Mouse (Mus musculus): Measurements from ENCODE around the gene C1s2.

GRCm38 (mm10) chr6:124582231-124582630 is 53.7 kb downstream of the C1s2 start:
- TF ChIP-seq CTCF (conservative IDR thresholded peaks at IDR 0.05 in 1 of 2, IDR thresholded peaks at IDR 0.05 in 1 of 2; ENCODE audit: low read depth in 2 of 2, low read length in 2 of 2) = no peak
- TF ChIP-seq POLR2A (IDR thresholded peaks at IDR 0.05; ENCODE audit: low read depth, low read length) = no peak
- no peak for TF ChIP-seq GABPA (IDR thresholded peaks at IDR 0.05; ENCODE audit: insufficient replicate concordance, low read depth, low read length)
- TF ChIP-seq ZC3H11A (IDR thresholded peaks at IDR 0.05; ENCODE audit: low read depth, low read length) = no peak
- TF ChIP-seq MEF2A (IDR thresholded peaks at IDR 0.05; ENCODE audit: borderline replicate concordance, low read depth, low read length) = no peak
- no peak for TF ChIP-seq ZNF384 (IDR thresholded peaks at IDR 0.05; ENCODE audit: low read depth, low read length)
- no peak for TF ChIP-seq TBP (conservative IDR thresholded peaks at IDR 0.05; ENCODE audit: low read depth, low read length)
- no peak for TF ChIP-seq ZKSCAN1 (IDR thresholded peaks at IDR 0.05; ENCODE audit: borderline replicate concordance, low read depth, low read length)
- no peak for TF ChIP-seq CHD2 (IDR thresholded peaks at IDR 0.05; ENCODE audit: low read length)
- no peak for TF ChIP-seq USF1 (IDR thresholded peaks at IDR 0.05; ENCODE audit: low read depth, low read length)
- TF ChIP-seq E2F4 (IDR thresholded peaks at IDR 0.05; ENCODE audit: insufficient replicate concordance, low read depth, low read length) = no peak
- TF ChIP-seq CHD1 (IDR thresholded peaks at IDR 0.05; ENCODE audit: low read depth, low read length) = no peak
